Mouse (Mus musculus): ENCODE measurements around the gene Card19. TPM values are rescaled to one million over a fixed set of nuclear protein-coding genes. Genes with fewer than 3 reads are reported as not detected.

Gene Card19
- polyA plus RNA-seq, 1 experiment from 2014 or later: 29.2 TPM

DNA sequence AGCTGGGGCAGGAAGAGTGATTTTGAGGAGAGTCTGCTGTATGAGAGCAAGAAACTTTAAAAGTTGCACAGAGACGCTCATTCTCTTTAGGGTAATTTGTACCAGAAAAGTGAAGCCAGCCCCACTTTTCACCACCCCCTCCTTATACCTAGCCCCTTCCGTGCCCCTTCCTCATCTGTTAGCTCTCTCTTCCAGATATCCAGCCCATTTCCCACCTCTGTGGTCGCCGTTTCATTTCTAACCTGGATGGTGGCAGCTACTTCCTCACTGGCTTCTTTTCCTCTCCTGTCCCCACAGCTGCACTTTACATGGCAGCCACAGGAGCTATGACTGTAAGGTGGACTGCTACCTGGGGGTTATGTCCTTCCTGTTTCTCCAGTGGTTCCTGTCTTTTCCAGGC lies 3.5 kb upstream of the Card19 start:
- no peak overlapping the region for H3K4me3 ChIP-seq
- H3K4me1 ChIP-seq: peaks cover 30% of the 10 kb centered on the region
- 90% methylated on average over 4 of the region's 4 CpGs for WGBS

DNA sequence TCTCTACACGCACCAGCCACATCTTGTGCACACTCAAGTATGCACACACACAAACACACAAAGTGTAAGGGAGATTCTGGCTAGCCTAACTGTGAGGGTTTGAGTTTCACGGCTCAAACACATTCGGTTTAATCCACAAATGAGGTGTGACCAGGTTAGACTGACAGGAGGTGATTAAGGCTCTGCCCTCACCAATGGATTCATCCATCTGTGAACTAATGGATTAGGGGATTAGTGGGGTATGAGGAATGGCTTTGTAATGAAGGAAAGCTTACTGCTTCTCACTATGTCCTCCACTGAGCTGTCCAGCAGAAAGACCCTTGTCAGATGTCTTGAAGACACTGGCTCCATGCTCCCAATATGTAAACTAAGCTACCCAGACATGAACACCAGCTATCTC lies 2.8 kb upstream of the Card19 start:
- no peak for DNase-seq (ENCODE audit: low spot score)
- H3K9me3 ChIP-seq (replicated peaks): no peaks in the 10 kb centered on the region
- 56% methylated on average over 3 of the region's 3 CpGs for WGBS
- peaks cover 32% of the 10 kb centered on the region for H3K4me1 ChIP-seq
- H3K4me3 ChIP-seq: no peak overlapping the region
- H3K36me3 ChIP-seq: no peaks in the 10 kb centered on the region
- H3K27me3 ChIP-seq (ENCODE audit: low read depth, poor library complexity, severe bottlenecking): peaks cover 30% of the 10 kb centered on the region
- no peak overlapping the region for H3K27ac ChIP-seq

More for the DNA sequence above, 3.5 kb upstream of the Card19 start:
- H3K27ac ChIP-seq: no peak overlapping the region
- H3K36me3 ChIP-seq: no peaks in the 10 kb centered on the region
- peaks cover 30% of the 10 kb centered on the region for H3K27me3 ChIP-seq (ENCODE audit: low read depth, poor library complexity, severe bottlenecking)
- H3K9me3 ChIP-seq (replicated peaks): no peaks in the 10 kb centered on the region
- no peak for DNase-seq (ENCODE audit: low spot score)

DNA sequence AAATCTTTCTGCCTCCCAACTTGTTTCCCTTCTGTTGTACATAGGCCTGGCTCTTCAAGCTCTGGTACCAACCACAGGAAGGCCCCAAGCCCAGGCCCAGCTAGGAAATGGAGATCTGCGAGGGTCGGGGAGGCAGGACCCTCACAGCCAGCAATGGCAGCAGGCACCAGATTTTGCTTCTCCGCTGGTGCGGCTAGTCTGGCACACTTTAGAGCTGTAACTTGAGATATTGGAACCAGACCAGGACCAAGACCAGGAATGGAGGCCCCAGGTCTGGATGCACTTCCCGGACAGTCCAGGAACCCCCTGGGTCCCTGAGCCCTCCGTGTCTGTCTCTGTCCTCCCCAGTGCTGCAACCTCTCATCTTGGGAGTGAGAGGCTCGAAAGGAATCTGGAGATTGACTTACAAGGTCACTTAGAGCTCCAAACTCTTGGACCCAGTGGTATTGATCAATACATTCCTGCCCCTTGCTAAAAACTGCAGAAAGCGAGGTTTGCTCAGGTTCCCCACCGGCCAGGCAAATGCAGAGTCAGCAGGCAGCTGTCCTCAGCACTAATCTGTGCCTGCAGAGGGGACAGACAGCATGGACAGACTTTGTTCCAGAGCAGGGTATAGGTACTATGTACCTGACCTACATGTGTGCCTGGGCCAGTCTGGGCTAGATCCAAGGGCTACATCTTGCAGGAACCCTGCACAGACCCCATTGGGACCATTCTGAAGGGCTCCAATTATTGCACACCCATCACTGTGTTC lies 1.1 kb upstream of the Card19 start:
- Histone ChIP-seq H3K27me3 (ENCODE audit: low read depth, poor library complexity, severe bottlenecking) (peaks cover 26% of the 10 kb centered on the region), H3K4me3 (peak overlapping the region; percentile 81), H3K4me1 (peaks cover 37% of the 10 kb centered on the region), H3K36me3 (no peaks in the 10 kb centered on the region), H3K27ac (peak overlapping the region; percentile 88), H3K9me3 (replicated peaks) (no peaks in the 10 kb centered on the region)
- DNase-seq (ENCODE audit: low spot score): peak; percentile 45
- 36% methylated on average over 9 of the region's 9 CpGs for WGBS

- Histone ChIP-seq H3K4me3 (peak overlapping the region; percentile 81), H3K9me3 (replicated peaks) (no peaks in the 10 kb centered on the region), H3K4me1 (peaks cover 45% of the 10 kb centered on the region), H3K27ac (peak overlapping the region; percentile 88), H3K36me3 (no peaks in the 10 kb centered on the region), H3K27me3 (ENCODE audit: low read depth, poor library complexity, severe bottlenecking) (peaks cover 26% of the 10 kb centered on the region)
- 3% methylated on average over 17 of the region's 17 CpGs for WGBS
- no peak for DNase-seq (ENCODE audit: low spot score)
Observed at GRCm38 (mm10) chr13:49216220-49216552, 349 bp upstream of the Card19 start.

GRCm38 (mm10) chr13:49215128-49215503 lies 721 bp downstream of the Card19 start:
- H3K27me3 ChIP-seq (ENCODE audit: low read depth, poor library complexity, severe bottlenecking): peaks cover 26% of the 10 kb centered on the region
- peaks cover 47% of the 10 kb centered on the region for H3K4me1 ChIP-seq
- no peaks in the 10 kb centered on the region for H3K36me3 ChIP-seq
- peak overlapping the region; percentile 81 for H3K4me3 ChIP-seq
- WGBS: 11% methylated on average over 5 of the region's 5 CpGs
- no peak for DNase-seq (ENCODE audit: low spot score)
- H3K9me3 ChIP-seq (replicated peaks): no peaks in the 10 kb centered on the region
- H3K27ac ChIP-seq: peak overlapping the region; percentile 88

DNA sequence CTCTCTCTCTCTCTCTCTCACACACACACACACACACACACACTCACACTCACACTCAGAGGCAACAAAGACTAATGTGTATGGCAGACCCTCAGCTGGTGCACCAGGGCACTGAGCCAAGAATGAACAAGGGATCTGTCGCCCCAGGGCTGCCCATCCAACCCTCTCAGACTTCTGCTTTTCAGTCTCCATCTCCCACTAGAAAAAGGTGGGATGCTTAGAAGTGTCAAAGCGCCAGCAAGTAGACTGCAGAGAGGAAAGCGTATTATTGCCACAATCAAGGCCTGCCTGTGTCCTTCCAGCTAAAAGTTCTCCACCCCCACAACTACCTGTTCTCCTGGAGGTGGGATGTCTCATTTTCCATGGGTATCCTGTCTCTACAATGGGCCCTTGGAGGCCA lies 1.4 kb downstream of the Card19 start:
- Histone ChIP-seq H3K9me3 (replicated peaks) (no peaks in the 10 kb centered on the region), H3K4me3 (no peak overlapping the region), H3K36me3 (no peaks in the 10 kb centered on the region), H3K4me1 (peaks cover 48% of the 10 kb centered on the region), H3K27me3 (ENCODE audit: low read depth, poor library complexity, severe bottlenecking) (peaks cover 26% of the 10 kb centered on the region), H3K27ac (no peak overlapping the region)
- WGBS: 78% methylated on average over 3 of the region's 3 CpGs
- no peak for DNase-seq (ENCODE audit: low spot score)

- Histone ChIP-seq H3K4me1 (peaks cover 53% of the 10 kb centered on the region), H3K36me3 (no peaks in the 10 kb centered on the region), H3K27ac (no peak overlapping the region), H3K27me3 (ENCODE audit: low read depth, poor library complexity, severe bottlenecking) (peaks cover 26% of the 10 kb centered on the region), H3K9me3 (replicated peaks) (no peaks in the 10 kb centered on the region), H3K4me3 (no peak overlapping the region)
- no peak for DNase-seq (ENCODE audit: low spot score)
- WGBS: 73% methylated on average over 4 of the region's 4 CpGs
Observed at GRCm38 (mm10) chr13:49213531-49213932, 2.3 kb downstream of the Card19 start.

DNA sequence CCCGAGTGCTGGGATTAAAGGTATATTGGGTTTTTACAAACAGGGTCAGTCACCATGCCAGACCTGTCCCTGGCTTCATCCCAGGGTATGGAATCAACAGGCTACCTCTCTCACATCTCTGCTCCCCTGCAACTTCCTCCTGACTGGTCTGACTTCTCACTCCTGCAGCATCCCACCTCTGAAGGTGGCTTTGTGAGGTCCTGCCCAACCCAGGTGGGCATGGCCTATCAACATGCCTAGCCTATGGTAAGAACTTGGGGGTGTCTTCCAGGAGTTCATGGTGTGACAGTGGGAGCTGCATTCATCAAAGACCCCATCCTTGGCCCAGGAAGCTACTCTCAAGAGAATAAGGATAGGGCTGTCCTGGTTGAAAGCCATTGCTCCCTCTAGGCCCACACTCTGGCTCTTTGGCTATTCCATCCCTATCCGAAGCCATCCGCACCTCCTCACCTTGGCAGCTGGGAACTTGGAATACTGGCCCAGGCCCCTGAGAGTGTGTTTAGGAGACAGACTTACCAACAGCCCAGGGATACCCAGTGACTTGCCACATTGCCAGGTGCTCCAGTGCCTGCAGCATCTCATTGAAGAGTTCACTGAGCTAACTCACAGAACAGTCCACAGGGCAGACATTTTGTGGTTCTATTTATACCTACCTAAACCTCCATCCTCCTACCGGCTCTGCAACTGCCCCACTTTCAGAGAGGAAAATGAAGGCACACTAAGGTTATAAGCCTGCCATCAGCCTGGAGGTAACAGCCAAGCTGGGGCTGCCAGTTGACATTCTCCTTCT lies 2.9 kb downstream of the Card19 start:
- Histone ChIP-seq H3K4me1 (peaks cover 53% of the 10 kb centered on the region), H3K27ac (no peak overlapping the region)
- no peak for DNase-seq (ENCODE audit: low spot score)

DNA sequence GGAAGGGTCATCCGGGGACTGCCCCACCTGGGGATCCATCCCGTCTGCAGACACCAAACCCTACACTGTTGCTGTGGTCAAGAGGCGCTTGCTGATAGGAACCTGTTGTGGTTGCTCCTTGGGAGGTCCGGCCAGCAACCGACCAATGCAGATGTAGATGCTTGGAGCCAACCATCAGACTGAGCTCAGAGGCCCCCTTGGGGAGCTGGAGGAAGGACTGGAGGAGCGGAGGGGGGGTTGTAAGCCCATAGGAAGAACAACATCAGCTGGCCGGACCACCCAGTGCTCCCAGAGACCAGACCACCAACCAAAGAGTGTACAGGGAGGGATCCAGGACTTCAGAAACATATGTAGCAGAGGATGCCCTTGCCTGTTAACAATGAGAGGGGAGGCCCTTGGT lies 6.5 kb downstream of the Card19 start:
- 60% methylated on average over 7 of the region's 7 CpGs for WGBS
- Histone ChIP-seq H3K36me3 (no peaks in the 10 kb centered on the region), H3K4me3 (no peak overlapping the region), H3K9me3 (replicated peaks) (no peaks in the 10 kb centered on the region), H3K27ac (no peak overlapping the region), H3K27me3 (ENCODE audit: low read depth, poor library complexity, severe bottlenecking) (peaks cover 11% of the 10 kb centered on the region), H3K4me1 (peaks cover 24% of the 10 kb centered on the region)
- DNase-seq (ENCODE audit: low spot score): no peak

More for the DNA sequence above, 2.9 kb downstream of the Card19 start:
- Histone ChIP-seq H3K4me3 (no peak overlapping the region), H3K36me3 (no peaks in the 10 kb centered on the region), H3K27me3 (ENCODE audit: low read depth, poor library complexity, severe bottlenecking) (peaks cover 24% of the 10 kb centered on the region), H3K9me3 (replicated peaks) (no peaks in the 10 kb centered on the region)
- WGBS: 92% methylated on average over 4 of the region's 4 CpGs

DNA sequence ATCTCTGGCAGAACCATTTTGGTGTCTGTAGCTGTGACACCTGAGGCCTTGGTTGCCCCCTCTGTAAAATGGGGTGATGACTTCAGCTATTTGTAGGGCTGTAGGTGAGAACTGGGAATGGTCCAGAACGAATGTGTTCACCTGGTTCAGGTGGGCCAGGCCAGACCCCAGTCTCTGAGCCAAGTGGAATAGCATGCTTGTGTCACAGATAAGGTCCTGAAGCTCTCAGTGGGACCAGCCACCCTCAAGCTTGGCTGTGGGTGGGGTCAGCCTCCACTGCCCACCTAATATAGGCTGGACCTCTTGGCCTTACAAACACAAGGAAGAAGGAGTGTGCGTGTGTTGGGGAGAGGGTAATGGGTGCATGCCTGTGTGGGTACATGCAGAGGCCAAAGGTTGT lies 9.5 kb downstream of the Card19 start:
- 94% methylated on average over 2 of the region's 2 CpGs for WGBS
- H3K4me1 ChIP-seq: peaks cover 9% of the 10 kb centered on the region
- DNase-seq (ENCODE audit: low spot score): no peak
- no peaks in the 10 kb centered on the region for H3K9me3 ChIP-seq (replicated peaks)
- H3K4me3 ChIP-seq: no peak overlapping the region
- H3K36me3 ChIP-seq: no peaks in the 10 kb centered on the region
- H3K27ac ChIP-seq: no peak overlapping the region
- no peaks in the 10 kb centered on the region for H3K27me3 ChIP-seq (ENCODE audit: low read depth, poor library complexity, severe bottlenecking)

- WGBS: 61% methylated on average over 13 of the region's 13 CpGs
- peaks cover 6% of the 10 kb centered on the region for H3K4me1 ChIP-seq
- no peaks in the 10 kb centered on the region for H3K9me3 ChIP-seq (replicated peaks)
- no peak overlapping the region for H3K4me3 ChIP-seq
- no peaks in the 10 kb centered on the region for H3K27me3 ChIP-seq (ENCODE audit: low read depth, poor library complexity, severe bottlenecking)
- H3K27ac ChIP-seq: no peak overlapping the region
- H3K36me3 ChIP-seq: no peaks in the 10 kb centered on the region
- peak; percentile 87 for DNase-seq (ENCODE audit: low spot score)
Observed at GRCm38 (mm10) chr13:49205381-49205998, 10.3 kb downstream of the Card19 start.

DNA sequence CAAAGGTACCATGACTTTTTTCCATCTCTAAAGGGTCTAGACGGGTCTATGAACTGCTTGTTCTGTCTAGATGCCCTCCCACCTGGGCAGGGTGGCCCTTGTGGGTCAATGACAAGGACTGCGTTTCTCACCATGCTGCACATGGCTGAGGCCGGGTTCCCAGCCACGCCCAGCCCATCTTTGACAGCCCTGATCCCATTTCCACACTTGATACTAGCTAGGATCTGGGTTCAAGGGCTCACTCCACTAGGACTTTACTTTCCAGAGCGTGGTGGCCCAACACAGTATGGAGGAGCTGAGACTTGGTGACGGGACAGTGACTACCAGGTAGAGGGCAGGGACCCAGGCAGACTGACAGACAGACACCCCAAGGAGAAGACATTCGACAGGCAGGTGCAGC lies 13.3 kb downstream of the Card19 start:
- Histone ChIP-seq H3K27me3 (ENCODE audit: low read depth, poor library complexity, severe bottlenecking) (no peaks in the 10 kb centered on the region), H3K27ac (no peak overlapping the region), H3K4me1 (no peaks in the 10 kb centered on the region), H3K4me3 (no peak overlapping the region), H3K9me3 (replicated peaks) (no peaks in the 10 kb centered on the region), H3K36me3 (no peaks in the 10 kb centered on the region)
- DNase-seq (ENCODE audit: low spot score): no peak
- WGBS: 93% methylated on average over 7 of the region's 7 CpGs

DNA sequence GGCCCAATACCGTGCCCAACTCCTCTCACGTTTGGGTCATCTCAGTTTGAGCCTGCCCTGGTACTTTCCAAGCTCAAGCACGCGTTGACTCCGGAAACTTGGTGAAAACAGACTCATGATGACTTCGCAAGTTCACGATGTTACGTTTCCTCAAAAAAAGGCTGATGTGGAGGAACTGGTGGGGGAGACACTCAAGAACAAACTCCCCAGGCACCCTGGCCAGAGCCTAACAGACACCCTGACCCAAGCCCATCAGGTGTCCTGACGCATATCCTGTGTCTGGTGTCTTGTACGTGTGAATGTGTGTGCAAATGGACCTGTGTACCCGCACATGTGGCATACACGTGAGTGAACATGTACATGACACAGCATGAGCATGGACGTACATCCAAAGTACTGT lies 15.1 kb downstream of the Card19 start:
- H3K4me1 ChIP-seq: 0 out of 2 replicates have a peak, but pooled peaks cover 4% of the 10 kb centered on the region
- H3K4me3 ChIP-seq: no peak overlapping the region
- no peak for DNase-seq (ENCODE audit: low spot score)
- 89% methylated on average over 13 of the region's 13 CpGs for WGBS
- H3K27ac ChIP-seq: no peak overlapping the region
- no peaks in the 10 kb centered on the region for H3K36me3 ChIP-seq
- H3K9me3 ChIP-seq (replicated peaks): no peaks in the 10 kb centered on the region
- H3K27me3 ChIP-seq (ENCODE audit: low read depth, poor library complexity, severe bottlenecking): no peaks in the 10 kb centered on the region
